Mouse (Mus musculus) retina, embryonic 14.5 days (tissue): ENCODE measurements at regions not wholly inside any gene's neighbourhood (a gene's known extent, or its start where the extent isn't known, plus 50 kb on each side); places are given as distances from the start of the nearest gene placed in this dataset.

Experiments used
- DNase-seq: peaks from one replicate; pipeline ENCODE4 v3.0.0-alpha.2; 2015; ENCODE audit warnings: low spot score

DNA sequence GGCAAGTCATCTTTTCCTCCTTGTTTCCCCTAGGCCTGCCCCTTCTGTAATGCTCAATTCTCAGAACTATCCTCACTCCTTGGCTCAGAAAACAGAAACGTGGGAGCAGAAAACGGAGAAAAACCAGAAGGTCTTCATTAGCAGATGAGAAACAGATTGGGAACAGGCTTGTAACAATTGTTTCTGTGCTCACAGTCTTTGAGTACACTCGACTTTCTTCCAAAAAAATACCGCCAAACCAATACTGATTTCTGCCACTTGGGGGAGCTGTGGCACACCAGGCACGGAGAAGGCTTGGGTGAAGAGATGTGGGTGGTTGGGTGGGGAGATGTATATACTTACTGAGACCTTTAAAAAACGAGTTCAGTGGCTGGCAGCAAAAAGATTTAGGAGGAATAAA, 80.8 kb upstream of the 4930583I09Rik start:
- no peak for DNase-seq

DNA sequence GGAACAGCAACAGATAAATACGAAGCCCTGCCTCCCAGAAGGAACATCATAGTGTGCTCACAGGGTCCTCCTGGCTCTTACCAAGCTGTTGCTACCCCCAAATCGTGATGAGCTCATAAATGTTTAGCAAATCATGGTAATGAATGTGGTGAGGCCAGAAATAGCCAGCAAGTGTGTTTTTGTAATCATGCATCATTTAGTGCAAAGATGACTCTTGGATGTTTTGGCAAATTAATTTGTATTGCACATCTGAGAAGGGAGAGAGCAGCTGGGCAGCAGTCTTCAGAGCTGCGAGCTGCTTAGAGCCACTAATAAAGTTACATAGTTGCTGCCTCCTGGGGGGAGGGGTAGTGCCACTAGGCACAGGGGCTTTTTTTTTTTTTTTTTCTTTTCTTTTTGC, 79.8 kb upstream of the 4930583I09Rik start:
- DNase-seq, result no peak

DNA sequence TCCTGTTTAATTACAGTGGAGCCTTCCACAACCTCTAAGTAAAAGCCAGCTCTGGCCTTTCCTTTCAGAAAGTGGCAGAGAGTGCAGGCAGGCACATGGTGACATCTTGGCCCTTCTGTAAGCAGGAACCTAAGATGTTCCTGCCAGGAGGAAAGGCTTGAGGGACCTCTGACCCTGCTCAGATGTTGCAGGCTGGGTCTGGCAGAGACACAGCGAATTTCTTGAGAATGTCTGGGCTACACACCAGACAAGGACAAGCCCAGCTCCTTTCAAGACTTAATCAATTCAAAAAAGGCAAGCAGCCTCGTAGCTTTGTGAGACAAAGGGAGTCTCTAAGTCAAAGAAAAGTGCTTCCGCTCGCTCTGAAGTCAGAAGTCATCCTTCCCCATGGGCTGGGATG, 79.2 kb upstream of the 4930583I09Rik start:
- DNase-seq, result no peak

DNA sequence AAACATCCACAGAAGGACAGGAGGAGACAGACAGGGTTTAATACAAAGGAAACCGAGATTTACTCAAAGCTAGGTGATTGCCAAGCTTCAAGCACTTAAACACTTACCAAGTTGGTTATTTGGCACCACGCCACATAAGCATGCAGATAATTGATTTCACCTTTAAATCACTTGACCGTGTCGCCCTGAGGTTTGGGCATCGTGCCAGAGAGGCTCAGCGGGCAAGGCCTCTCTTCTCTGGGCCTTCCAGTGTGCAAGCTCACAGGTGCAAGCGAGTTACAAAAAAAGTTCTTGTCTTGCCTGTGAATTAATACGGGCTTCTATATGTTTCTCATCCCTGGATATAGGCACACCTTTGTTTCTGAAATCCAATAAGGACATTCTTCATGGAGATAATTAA, 78.4 kb upstream of the 4930583I09Rik start:
- no peak for DNase-seq

DNA sequence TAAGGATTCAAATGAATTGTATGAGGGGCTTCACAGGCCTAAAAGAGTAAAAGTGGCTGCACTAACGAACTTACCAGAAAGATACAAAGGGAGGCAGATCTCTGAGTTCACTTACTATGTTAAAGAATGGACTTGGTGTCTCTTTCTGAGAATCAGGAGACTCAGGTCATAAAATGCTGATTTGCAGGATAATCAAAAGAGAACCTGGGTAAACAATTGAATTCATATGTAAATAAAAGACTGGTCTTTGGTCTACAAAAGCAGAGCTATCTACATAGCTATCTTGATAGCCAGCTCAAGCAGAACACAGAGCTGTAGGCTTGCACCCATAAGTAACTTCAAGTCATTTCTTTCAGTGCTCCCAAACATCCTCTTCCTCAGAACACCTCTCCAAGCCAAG, 72.8 kb upstream of the 4930583I09Rik start:
- no peak for DNase-seq

DNA sequence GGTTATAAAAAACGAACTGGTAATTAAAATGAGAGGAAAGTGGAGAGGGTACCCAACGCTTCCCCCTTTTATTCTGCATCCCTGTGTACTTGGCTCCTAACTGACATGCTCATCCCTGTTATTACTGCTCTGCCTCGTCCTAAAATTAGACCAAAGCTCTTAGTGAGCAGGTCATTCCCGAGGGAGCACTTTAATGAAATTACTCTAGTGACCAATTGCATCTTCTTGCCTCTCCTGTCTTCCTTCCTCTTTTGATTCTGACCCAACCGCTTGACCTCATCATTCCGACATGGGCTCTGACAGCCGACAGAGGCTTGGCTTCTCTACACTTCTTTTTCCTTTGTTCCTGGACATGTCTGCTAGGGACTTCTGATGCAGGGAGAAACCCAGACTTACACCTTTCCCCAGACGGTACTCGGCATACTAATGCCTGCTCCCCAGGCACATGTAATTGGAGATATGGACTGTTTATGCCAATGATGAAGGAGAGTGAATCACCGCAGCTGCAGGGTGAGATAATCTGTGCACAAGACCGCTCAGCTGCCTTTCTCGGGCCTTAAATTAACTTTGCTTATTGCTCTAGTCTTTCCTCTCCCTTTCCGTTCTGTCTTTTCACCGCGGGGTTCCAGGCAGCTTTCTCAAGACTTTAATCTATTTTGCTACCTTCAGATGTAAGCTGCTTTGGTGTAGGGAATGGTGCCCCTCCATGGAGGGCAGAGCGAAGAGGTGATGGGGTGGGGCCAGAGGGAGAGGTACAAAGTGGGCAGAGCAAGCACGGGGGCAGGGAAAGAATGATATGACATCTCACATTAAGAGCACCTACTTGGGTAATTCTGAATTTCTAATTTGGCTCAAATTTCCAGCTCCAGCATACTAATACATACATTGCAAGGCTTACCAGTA, 66.1 kb upstream of the 4930583I09Rik start:
- no peak for DNase-seq

DNA sequence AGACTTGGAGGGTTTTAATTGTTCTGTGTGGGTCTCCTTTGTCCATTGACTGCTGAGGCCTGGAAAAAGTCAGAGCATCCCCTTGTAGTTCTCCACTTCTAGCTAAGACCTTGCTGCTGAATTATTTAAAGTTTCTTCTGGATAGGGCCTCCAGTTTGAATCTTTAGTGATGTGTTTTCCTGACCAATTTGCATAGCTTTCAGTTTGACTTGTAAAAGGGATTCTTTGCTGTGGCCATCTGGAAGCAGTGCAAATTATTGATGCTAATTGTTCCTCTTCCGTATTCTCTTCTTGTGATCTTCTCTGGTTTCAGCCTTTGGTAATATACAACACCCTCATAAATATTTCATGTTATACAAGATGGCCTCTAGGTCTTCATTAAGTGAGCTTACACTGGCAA, 61.6 kb upstream of the 4930583I09Rik start:
- DNase-seq, result no peak

DNA sequence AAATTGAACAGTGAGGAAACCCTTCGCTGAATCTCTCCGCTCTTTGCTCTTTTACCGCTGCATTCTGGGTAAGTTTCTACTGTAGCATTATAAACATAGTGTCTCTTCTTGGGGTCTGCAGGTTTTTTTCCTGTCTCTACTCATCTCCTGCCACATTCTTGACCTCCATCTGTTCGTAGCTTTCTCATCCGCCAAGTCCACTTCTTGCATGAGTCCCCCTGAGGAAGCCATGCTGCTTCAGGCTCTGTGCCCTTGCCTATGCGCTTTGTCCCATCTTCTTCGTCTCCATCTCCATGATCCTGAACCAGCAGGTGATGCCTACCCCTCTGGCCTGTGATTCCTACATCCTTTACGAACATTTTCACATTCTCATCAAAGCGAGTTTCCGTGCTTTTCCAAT, 60.0 kb upstream of the 4930583I09Rik start:
- no peak for DNase-seq

DNA sequence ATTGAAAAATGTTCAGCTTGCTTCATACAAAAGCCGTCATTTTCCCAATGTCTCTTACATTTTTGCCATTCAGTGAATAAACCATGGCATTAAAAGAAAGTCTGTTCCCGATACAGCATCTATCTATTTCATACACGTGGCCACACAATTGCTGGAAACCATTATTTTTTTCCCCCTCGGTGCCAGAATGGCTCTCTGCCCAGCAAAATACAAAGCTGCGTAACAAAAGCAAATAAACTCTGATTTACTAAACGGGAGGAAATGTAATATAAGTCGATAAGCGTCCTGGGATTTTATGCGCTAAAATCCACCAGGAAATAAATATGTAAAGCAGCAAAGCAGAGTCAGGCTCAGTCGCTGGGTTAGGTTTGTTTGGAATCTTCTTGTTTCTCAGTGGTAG, 59.6 kb upstream of the 4930583I09Rik start:
- DNase-seq, result no peak

DNA sequence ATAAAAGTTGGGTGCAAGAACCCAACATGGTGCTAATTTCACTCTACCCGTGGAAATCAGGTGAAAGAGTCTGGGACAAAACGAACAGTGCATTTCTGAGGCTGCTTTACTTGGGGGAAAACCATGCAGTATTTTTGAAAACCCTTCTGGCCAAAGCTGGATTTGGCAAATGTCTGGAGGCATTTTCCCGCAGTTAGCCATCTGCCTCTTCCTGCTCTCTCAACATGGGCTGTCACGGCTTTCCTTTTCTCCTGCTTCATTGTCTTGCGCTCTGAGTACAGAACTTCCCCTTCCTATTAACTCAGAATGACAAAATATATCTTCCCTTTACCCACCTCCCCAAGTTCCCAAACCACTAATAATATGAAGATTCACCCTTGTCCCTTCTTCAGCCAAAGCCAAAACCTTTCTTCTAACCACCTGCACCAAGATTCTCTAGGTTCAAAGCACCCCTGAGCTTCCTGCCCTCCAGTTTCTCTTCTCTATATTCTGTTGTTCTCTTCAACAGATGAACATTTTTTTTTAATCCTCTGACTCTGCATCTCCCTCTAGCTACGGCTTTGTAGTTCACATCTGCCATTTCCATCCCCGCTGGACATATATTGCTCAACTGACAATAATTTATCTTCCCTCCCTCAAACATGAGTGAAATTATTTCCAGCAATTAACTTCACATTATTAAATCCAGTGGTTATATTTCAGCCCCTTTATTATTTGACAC, 57.5 kb upstream of the 4930583I09Rik start:
- no peak for DNase-seq
